Mouse (Mus musculus): ENCODE data around the gene Spats2l. TPM values are rescaled to one million over a fixed set of nuclear protein-coding genes. Genes with fewer than 3 reads are reported as not detected.

Spats2l gene
- polyA plus RNA-seq, 2 experiments = 81.4 to 202 TPM

DNA sequence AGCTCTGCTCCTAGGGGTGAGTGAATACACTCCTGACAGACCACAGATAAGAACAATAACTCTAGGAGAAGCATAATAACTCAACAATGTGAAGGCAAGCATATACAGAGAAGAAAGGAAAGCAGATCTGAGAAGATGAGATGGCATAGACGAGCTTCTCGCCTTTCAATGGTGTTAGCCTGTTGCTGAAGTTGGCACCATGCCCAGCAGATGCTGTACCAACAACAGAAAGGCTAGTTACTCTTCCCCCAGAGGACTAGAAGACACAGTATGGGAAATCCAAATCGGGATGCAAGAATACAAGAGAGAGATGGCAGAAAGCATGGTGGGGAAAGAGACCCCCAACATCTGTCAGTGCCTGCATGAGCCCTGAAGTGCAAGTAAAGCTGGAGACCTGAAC, 22.2 kb upstream of the Spats2l start:
- no peak overlapping the region for H3K9ac ChIP-seq (ENCODE audit: low read depth, low read length, severe bottlenecking)
- no peaks in the 10 kb centered on the region for H3K9me3 ChIP-seq (ENCODE audit: control insufficient read depth, low read length)
- H3K36me3 ChIP-seq (ENCODE audit: control insufficient read depth, insufficient read depth, low read length) = no peaks in the 10 kb centered on the region
- no peak overlapping the region for H3K4me3 ChIP-seq (replicated peaks; ENCODE audit: low read length)
- H3K4me2 ChIP-seq (replicated peaks; ENCODE audit: low read depth, low read length, severe bottlenecking) = no peak overlapping the region
- DNase-seq (ENCODE audit: low spot score) (no peak), ATAC-seq (ENCODE audit: low FRiP score, low read depth) (no peak)
- WGBS = 65% methylated on average over 3 of the region's 3 CpGs
- H3K4me1 ChIP-seq (ENCODE audit: control insufficient read depth, insufficient read depth, low read length) = no peaks in the 10 kb centered on the region
- no peaks in the 10 kb centered on the region for H3K27me3 ChIP-seq (ENCODE audit: control insufficient read depth, insufficient read depth, low read length)
- H3K27ac ChIP-seq (replicated peaks; ENCODE audit: low read depth, low read length) = no peak overlapping the region
- no peak for TF ChIP-seq POLR2A (IDR thresholded peaks at IDR 0.05; ENCODE audit: borderline replicate concordance, extremely low read depth, insufficient read depth, insufficient read length)

DNA sequence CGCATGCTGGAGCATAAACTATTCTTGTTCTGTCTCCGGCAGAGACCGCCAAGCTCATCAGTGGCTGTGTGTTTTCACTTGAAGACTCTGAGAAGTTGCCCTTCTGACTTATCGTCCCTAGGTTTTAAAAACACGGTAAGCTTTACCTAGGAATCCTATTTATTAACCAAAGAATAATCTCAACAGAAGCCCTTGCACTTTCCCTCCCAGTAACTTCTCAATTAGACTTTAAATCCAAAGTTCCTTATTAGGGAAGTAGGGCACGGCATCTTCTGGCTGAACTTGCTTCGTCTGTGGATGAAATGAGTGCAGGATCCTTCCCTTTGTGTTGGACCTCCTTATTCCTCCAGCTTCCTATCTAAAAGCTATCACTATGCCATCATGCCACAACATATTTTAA, 7.6 kb upstream of the Spats2l start:
- no peaks in the 10 kb centered on the region for H3K27me3 ChIP-seq (ENCODE audit: control insufficient read depth, insufficient read depth, low read length)
- no peak for TF ChIP-seq POLR2A (IDR thresholded peaks at IDR 0.05; ENCODE audit: borderline replicate concordance, extremely low read depth, insufficient read depth, insufficient read length)
- H3K4me2 ChIP-seq (replicated peaks; ENCODE audit: low read depth, low read length, severe bottlenecking) = no peak overlapping the region
- H3K27ac ChIP-seq (replicated peaks; ENCODE audit: low read depth, low read length) = no peak overlapping the region
- ATAC-seq (ENCODE audit: low FRiP score, low read depth) (no peak), DNase-seq (ENCODE audit: low spot score) (no peak)
- H3K9me3 ChIP-seq (ENCODE audit: control insufficient read depth, low read length) = no peaks in the 10 kb centered on the region
- H3K4me3 ChIP-seq (replicated peaks; ENCODE audit: low read length) = no peak overlapping the region
- H3K4me1 ChIP-seq (ENCODE audit: control insufficient read depth, insufficient read depth, low read length) = no peaks in the 10 kb centered on the region
- no peak overlapping the region for H3K9ac ChIP-seq (ENCODE audit: low read depth, low read length, severe bottlenecking)
- 91% methylated on average over 7 of the region's 7 CpGs for WGBS
- no peaks in the 10 kb centered on the region for H3K36me3 ChIP-seq (ENCODE audit: control insufficient read depth, insufficient read depth, low read length)

DNA sequence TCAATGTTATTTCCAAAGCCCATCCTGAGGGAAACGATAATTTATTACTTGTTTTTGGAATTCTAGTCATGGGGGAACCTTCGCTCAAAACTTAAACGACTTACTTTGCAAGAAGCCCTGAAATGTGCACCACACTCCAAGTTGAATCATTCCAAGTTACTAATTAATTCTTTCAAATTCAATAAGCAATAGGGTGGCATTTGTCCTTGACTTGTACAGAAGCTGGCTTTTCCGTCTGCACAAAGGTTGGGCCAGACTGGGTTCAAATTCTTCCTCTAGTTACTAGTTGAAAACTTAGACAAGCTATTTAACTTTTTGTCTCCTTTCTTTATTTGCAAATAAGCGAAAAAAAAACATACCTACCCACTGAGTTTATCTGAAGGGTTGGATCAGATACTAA, 636 bp upstream of the Spats2l start:
- H3K4me1 ChIP-seq (ENCODE audit: control insufficient read depth, insufficient read depth, low read length) = peaks cover 20% of the 10 kb centered on the region
- no peak overlapping the region for H3K4me3 ChIP-seq (replicated peaks; ENCODE audit: low read length)
- no peak for DNase-seq (ENCODE audit: low spot score)
- H3K9ac ChIP-seq (ENCODE audit: low read depth, low read length, severe bottlenecking) = no peak overlapping the region
- H3K9me3 ChIP-seq (ENCODE audit: control insufficient read depth, low read length) = no peaks in the 10 kb centered on the region
- ATAC-seq (ENCODE audit: low FRiP score, low read depth) = no peak
- H3K27ac ChIP-seq (replicated peaks; ENCODE audit: low read depth, low read length) = peak overlapping the region; percentile 99
- WGBS = 81% methylated on average over 5 of the region's 5 CpGs
- H3K27me3 ChIP-seq (ENCODE audit: control insufficient read depth, insufficient read depth, low read length) = no peaks in the 10 kb centered on the region
- TF ChIP-seq POLR2A (IDR thresholded peaks at IDR 0.05; ENCODE audit: borderline replicate concordance, extremely low read depth, insufficient read depth, insufficient read length) = no peak
- no peaks in the 10 kb centered on the region for H3K36me3 ChIP-seq (ENCODE audit: control insufficient read depth, insufficient read depth, low read length)
- H3K4me2 ChIP-seq (replicated peaks; ENCODE audit: low read depth, low read length, severe bottlenecking) = peak overlapping the region; percentile 84; the same call in 1 of the 2 replicates

DNA sequence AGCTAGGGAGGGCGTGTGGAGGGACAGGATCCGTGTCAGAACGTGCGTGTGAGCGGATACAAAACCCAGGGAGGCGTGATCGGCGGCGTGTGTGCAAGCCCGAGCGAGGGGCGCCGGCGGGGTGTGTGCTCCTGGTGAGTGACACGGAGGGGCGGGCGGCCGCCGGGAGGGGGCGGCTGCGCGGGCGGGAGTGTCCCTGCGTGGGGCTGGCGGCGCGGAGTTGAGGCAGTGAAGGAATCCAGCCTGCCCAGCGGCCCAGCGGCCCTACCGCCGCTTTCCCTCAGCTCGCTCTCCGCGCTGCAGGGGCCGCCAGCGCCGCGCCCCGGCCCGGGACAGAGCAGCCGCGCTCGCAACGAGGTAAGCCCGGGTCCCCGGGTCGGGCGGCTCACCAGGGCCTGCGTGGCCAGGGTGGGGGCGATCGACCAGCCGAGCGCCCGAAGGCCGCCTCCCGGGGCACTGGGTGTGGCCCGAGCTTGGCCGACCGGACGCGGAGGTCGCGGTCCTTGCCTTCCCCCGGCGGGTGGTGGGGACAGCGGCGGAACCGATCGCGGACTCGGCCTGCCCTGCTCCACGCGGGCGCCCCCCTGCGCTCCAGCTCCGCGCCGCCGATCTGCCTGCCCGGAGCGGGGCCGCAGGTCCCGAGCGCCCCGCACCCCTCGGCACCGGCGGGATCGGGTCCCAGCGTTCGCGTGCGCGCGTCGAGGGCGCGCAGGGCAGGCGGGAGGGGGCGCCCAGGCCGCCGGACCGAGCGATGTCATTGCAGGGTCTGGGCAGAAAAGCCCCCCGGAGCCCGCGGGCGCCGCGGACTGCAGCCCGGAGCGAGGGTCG, 920 bp downstream of the Spats2l start:
- peak overlapping the region; percentile 88 for H3K4me3 ChIP-seq (replicated peaks; ENCODE audit: low read length)
- H3K27me3 ChIP-seq (ENCODE audit: control insufficient read depth, insufficient read depth, low read length) = no peaks in the 10 kb centered on the region
- H3K4me1 ChIP-seq (ENCODE audit: control insufficient read depth, insufficient read depth, low read length) = peaks cover 34% of the 10 kb centered on the region
- no peaks in the 10 kb centered on the region; the same call in 1 of the 2 replicates for H3K36me3 ChIP-seq (ENCODE audit: control insufficient read depth, insufficient read depth, low read length)
- DNase-seq (ENCODE audit: low spot score) (peak; percentile 71), ATAC-seq (ENCODE audit: low FRiP score, low read depth) (peak; percentile 88)
- no peaks in the 10 kb centered on the region for H3K9me3 ChIP-seq (ENCODE audit: control insufficient read depth, low read length)
- H3K4me2 ChIP-seq (replicated peaks; ENCODE audit: low read depth, low read length, severe bottlenecking) = peak overlapping the region; percentile 84
- WGBS = under 1% methylated on average over 57 of the region's 113 CpGs
- TF ChIP-seq POLR2A (IDR thresholded peaks at IDR 0.05; ENCODE audit: borderline replicate concordance, extremely low read depth, insufficient read depth, insufficient read length) = 0 out of 2 replicates have a peak, but pooled peaks have one; percentile 50
- H3K9ac ChIP-seq (ENCODE audit: low read depth, low read length, severe bottlenecking) = peak overlapping the region; percentile 99
- H3K27ac ChIP-seq (replicated peaks; ENCODE audit: low read depth, low read length) = peak overlapping the region; percentile 99

DNA sequence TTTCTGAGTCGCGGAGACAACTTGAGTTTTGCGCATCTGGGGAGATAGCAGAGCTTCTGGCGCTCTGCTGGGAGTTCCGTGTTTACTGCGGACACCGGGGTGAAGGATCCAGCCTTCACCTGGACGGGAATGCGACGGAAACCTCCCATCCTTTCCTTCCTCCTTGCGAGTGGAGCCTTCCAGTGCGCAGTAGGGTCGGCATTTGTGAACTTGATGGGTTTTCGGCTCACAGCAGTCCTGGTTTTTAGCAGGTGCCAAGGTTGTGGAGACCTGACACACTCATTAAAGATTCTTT, 1.5 kb downstream of the Spats2l start:
- TF ChIP-seq POLR2A (IDR thresholded peaks at IDR 0.05; ENCODE audit: borderline replicate concordance, extremely low read depth, insufficient read depth, insufficient read length) = no peak
- Histone ChIP-seq H3K27ac (replicated peaks; ENCODE audit: low read depth, low read length) (peak overlapping the region; percentile 99), H3K4me2 (replicated peaks; ENCODE audit: low read depth, low read length, severe bottlenecking) (peak overlapping the region; percentile 84), H3K9ac (ENCODE audit: low read depth, low read length, severe bottlenecking) (peak overlapping the region; percentile 99), H3K4me3 (replicated peaks; ENCODE audit: low read length) (peak overlapping the region; percentile 88), H3K27me3 (ENCODE audit: control insufficient read depth, insufficient read depth, low read length) (no peaks in the 10 kb centered on the region), H3K9me3 (ENCODE audit: control insufficient read depth, low read length) (no peaks in the 10 kb centered on the region), H3K36me3 (ENCODE audit: control insufficient read depth, insufficient read depth, low read length) (no peaks in the 10 kb centered on the region; the same call in 1 of the 2 replicates), H3K4me1 (ENCODE audit: control insufficient read depth, insufficient read depth, low read length) (peaks cover 34% of the 10 kb centered on the region)
- peak; percentile 15 for ATAC-seq (ENCODE audit: low FRiP score, low read depth)
- 2% methylated on average over 14 of the region's 14 CpGs for WGBS
- peak; percentile 21 for DNase-seq (ENCODE audit: low spot score)

Measured in limb, embryonic 14.5 days (tissue).